Mouse (Mus musculus): ENCODE results near the gene Sost.
A peak's percentile ranks its signal among the peaks of the same experiment; 100 is the strongest.

The Sost gene

DNA sequence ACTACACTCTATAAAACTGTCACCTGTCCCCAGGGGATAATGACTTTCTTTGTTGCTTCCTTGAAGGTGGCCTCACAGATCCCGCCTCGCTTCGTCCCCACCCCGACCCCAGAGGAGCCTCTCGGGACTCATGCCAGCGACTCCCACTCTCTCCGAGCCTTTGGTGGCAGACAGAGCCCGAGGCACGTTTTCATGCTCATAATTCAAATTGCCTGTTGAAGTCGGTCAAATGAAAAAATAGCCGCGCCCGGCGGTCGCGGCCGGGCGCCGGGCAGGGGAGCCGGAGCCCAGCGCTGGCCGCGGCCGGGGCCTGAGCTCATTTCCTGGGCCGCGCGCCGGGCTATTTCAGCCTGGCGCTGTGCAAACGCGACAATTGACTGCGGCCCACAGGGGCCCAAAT, 29.7 kb downstream of the Sost start:
- DNase-seq: no peak

DNA sequence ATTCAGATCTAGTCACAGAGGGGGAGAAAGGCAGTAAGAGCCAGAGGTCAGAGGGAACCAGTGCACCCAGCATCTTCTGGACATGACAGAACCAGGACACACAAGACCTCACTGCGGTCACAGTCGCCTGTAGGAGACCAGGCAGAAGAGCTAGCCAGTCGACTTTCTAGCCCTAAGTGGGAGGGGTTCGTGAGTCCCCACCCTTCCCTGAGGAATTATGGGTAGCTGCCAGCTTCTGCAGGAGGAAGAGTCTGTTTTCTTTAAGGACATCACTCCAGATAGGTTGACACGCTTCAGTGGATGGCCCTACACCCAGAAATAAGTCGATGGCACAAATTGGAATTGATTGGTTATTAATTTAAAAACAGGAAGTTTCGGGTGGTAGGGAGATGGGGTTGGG, 30.4 kb downstream of the Sost start:
- DNase-seq: peak in 1 of 2 experiments; percentile 30

DNA sequence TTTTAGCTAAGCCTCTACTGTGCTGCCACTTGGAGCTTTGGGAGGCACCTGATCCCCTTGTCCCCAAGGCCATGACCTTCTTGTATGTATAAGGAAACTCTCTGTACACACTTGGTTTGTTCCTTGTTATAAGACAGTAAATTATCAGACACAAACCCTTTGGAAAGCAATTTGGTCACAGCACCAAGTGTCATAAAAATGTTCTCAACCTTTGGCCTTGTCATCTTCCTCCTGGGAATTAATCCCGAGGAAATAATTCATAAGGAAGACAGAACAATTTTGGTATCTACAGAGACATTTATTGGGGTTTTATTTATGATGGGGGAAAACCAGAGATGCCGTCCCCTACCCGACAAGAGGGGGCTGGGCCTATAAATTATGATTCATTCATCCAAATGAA, 31.1 kb downstream of the Sost start:
- DNase-seq: no peak

DNA sequence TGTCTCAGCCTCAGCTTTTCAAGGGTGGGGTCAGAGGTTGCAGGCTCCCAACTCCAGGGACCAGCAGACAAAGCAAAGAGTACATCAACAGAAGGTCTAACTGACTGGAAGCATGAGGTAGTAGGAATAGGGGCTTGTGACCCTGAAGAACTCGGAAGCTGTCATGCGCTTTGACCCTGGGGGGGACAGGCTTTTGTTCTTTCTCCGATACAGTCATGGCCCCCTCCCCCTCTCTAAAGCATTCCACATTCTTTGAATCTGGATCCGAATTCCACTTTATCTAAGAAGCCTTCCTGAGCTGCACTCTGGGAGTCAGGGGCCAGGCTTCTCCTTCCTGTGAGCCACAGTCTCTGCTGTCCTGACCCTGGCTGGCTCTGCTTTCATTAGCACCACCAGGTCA, 34.8 kb downstream of the Sost start:
- no peak for DNase-seq

DNA sequence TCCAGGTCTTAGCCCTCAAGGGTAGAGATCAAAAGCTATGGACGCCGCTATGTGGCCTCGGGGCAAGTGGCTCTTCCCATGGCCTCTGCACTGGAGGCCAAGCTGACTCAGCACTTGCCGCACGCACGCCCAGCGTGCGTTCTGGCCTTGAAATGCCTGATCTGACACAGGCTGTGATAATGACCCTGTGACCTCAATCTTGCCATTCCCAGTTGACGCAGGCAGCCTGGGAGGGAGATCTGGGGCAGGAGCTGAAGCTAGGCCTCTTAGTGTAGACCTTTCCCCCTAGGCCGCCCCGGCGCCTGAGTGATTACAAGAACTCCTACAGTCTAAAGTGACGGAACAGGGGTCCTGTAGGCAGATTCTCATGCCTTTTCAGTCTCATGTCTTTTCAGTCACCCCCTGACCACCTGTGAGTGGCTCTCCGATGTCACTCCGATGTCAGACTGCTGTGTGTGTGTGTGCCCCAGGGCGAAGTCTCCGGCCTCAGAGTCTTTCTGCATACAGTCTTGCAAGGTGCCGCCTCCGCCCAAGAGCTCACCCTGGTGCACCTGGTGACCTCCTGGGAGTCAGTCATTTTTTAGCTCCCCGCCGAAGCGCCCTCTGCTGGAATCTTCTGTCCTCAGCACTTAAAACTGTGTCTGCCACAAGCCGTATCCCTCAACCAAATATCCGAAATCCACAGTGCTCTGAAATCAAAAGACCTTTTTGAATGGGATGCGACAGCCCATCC, 38.6 kb downstream of the Sost start:
- peak in 1 of 2 experiments; percentile 33 for DNase-seq

DNA sequence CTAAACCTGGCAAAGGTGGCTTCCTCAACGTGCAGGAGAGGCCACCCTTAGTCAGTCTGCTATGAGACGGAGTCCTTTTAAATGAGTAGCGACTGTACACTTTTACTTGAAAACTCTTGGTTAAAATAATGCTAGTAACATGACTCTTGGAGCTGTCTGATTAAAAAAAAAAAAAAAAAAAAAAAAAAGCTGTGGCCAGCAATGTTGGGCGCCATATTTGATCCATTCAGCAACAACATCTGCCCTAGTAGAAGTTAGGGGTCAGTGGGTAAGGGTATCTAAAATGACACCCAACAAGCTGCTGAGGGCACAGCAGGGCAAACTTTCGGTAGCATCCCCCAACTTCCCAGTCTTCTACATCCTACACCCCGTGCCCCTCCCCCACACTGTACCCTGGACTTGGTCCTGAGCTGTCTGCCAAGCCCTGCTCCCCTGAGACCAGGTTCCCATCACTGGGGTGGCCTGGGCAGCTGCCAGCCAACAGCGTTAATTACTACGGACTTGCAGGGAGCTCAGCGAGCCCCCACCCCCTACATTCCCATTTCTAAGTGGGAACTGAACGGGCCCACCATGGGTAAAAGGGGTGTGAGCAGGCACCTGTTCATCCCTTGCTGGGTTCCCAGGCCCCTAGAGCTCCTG, 39.7 kb downstream of the Sost start:
- no peak for DNase-seq

DNA sequence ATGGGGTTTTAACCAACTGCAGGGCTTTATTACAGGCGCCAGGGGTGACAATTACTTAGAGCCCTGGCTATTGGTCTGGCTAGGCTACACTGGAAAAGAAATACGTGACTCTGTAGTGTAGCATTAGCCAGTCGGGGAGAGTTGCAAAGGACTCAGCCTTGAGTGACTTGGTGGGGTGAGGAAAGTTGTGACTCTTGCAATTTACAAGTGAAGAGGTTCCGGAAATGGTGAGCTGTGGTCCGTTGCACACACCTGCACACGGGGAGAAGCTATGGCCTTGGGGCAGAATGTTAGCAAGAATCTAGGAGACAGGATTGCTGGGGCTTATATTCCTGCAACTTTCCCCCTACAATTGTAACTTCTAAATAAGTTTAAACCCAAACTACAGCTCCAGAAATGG, 41.2 kb downstream of the Sost start:
- DNase-seq: no peak

DNA sequence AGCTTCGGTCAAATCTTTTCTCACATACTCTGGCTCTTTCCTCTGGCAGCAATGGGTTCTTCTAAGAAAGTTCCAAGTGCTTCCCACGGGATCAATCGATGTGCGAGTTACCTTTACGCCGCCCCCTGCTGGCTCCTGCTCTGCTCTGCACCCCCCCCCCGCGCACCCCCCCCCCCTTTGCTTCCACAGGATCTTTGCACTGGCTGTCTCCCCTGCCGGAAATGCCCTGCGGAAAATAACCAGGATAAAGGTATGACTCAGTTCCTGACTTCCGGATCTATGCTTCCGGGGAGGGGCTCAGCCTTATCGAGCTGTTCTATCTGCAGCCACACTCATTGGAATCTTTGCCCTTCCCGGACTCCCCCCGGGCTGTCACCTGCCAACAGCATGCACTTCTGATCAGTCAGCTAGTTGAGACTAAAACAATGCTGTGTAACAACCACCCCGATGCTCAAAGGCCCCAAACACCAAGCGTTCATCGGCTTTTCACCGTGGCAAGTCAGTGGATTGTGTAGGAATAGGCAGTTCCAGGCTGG, 42.3 kb downstream of the Sost start:
- DNase-seq: no peak

DNA sequence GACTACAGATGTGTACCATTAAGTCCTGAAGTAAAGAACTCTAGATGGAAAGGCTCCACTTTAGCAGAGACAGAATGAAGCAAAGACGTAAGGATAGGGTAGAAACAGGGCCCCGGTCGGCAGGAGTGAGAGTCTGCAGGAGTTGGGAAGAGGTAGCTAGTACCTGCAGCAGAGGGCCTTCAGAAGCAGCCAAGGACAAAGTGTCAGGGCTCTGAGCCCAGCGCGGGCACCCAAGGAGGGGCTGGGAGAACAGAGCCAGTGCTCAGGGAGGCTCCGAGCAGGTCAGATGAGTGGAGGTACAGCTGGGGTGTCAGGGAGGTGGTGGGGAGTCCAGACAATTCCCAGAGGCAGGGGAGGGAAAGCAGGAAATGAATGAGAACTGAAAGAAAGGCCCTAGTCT, 42.8 kb downstream of the Sost start:
- DNase-seq: no peak

DNA sequence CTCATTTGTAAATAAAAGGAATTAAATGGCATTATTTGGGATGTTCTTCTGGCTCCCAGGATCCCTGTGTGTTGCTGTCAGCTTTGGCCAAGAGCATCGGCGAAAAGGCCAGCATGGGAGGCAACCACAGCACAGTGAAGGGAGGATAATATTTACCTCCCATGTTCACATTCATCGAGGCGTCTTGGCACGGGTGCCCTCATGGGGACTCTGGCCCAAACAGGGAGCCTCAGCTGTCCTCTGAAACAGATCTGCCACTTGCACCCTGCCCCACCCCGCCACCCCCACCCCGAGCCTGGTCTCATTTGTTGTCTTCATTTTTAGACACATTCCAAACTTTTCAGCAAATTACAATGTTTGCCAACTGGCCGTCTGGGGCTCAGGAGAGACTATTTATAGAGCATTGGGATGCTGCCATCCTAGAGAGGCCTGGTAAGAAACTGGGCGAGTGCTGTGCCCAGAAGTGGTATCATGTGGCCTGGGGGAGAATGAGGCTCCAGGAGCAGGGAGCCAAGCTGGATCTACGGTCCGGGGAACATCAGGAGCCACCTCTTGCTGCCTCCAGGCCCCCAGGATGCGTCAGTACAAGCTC, 45.4 kb downstream of the Sost start:
- no peak for DNase-seq

DNA sequence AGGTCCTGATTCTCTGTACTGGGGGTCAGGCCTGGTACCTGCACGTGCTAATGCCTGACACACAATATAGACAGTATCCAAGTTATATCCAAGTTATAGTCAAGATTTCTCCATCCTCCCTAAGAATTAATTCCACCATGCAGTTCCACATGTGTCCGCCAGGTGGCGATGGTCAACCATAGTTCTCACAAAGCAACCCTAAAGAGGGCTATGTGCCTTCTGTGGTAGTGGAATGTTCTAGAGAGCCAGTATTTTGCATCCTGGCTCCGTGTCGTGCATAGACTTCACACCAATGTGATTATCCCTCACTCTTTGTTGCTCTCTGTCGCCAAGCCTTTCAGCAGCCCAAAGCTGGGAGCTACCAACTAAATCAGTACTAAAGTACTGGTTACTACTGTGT, 47.2 kb downstream of the Sost start:
- peak; percentile 71 to 75 for DNase-seq

DNA sequence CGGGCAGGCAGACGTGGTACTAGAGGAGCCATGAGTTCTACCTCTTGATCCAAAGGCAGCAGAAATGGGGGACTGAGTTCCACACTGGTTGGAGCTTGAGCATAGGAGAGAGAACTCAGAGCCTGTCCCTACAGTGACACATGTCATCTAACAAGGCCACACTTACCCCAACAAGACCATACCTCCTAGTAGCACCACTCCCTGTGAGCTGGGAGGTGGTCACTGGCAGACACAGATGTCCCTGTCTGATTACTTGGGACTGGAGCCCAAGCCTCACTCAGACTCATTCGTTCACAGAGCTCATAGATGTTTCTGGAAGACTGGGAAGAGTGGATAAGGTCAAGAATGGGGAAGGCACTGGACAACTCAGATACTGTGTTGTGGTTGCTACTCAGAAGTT, 48.2 kb downstream of the Sost start:
- no peak for DNase-seq

DNA sequence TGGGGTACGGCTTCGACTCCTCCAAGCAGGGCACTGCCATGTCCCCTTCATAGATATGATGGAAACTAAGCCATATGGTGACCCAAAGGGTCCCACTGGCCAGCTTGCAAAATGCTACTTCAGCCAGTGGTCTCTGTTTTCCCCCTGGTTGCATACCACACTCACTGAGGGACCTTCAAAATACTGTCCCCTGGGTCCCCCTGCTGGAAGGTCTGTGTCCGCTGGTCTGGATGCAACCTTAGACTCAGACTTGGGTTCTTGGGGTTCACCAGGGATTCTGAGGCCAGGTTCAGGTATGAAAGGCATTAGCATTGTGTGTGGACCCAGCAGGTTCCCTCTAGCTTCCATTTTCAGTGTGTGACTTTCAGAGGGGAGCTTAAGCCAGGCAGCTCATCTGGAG, 50.0 kb downstream of the Sost start:
- no peak for DNase-seq

DNA sequence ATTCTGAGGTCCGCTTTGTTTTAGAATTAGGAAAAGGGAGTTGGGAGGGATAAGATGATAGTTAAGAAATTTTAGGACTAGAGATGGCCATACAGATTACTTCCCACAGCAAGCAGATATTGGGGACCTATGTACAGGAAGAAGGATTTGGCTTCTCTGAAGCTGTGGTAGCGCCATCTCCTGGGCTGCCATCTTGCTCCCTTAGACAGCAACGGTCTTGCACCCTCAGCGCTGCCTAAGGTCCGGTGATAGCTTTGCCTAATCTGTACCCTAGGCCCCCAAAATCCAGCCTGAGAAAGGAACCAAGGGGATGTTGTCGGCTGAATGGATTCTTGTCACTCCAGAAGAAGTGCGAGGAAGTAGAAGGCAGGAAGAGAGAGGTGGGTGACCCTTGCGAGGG, 53.2 kb downstream of the Sost start:
- no peak for DNase-seq

Data from lung, adult 18-20 months (tissue).